ENCODE assay signal across 17 mouse cellular contexts in genomic region chr13:9353890-9354289, GRCm38 (mm10).
A peak's percentile ranks its signal among the peaks of the same experiment; 100 is the strongest.
DNase-seq lines count a peak whose midpoint lies in the region; ATAC-seq lines count a peak whose summit lies in the region.
"Had no signal": no experiment of that assay in that cellular context is flagged by ENCODE, and none has a peak within 500 bp of the region (broad histone marks: within the 10 kb centered on the region; RNA-seq: fewer than 3 reads in every experiment).

No protein-coding gene starts in this region.

- peak; percentile 65 for ATAC-seq in activated CD4-positive, CD25-positive, alpha-beta regulatory T cell, adult 4 months
- peak; percentile 61 for ATAC-seq in inflammation-experienced regulatory T-cells, adult 6 months
- ATAC-seq in cerebellum, adult (ENCODE audit: insufficient number of reproducible peaks, low FRiP score, low TSS enrichment), result no peak
- ATAC-seq: hindbrain, embryonic 16.5 days; intestine, embryonic 16.5 days had no signal

- DNase-seq in 3T3-L1 (ENCODE audit: low read depth, low spot score), result peak; percentile 71
- peak; percentile 8 for DNase-seq in CD4-positive, CD25-positive, alpha-beta regulatory T cell, adult 2 months (ENCODE audit: low read depth, low spot score)
- DNase-seq in right cerebral cortex, adult 2 months (ENCODE audit: low spot score in 2 of 2), result no peak
- no peak for DNase-seq in layer of hippocampus, adult 18-20 months (ENCODE audit: low spot score in 2 of 2)
- DNase-seq: adrenal gland, adult 8-10 months; cerebellum, adult 11-12 months; cerebellum, adult 9-11 months; gastrocnemius, postnatal 10 days; kidney, adult 9 months; kidney, postnatal 25 days; spleen, adult 18-20 months; thymus, postnatal 14 days had no signal

Comparison
In these comparisons a context has a peak if more than half of its experiments do, and no peak if none do; other contexts are left out.
1. DNase-seq: peak in 3T3-L1 (single experiment) and CD4-positive, CD25-positive, alpha-beta regulatory T cell, adult 2 months (single experiment); none in right cerebral cortex, adult 2 months (0 of 2) and layer of hippocampus, adult 18-20 months (0 of 2).